Mouse (Mus musculus): ENCODE data around the gene Gm47955.
"Not testable (repeated sequence)": the region's sequence is repeated elsewhere in the genome, so short reads cannot be mapped to it uniquely, and the experiment has no call there.

Gm47955 gene

GRCm38 (mm10) chr1:82959870-82960385 lies at the start of gene Gm47955:
Gm47955 (plus strand) TSS chr1:82960286.
- no peak for DNase-seq

GRCm38 (mm10) chr1:82913025-82913424 lies 47.1 kb upstream of the Gm47955 start, which contains the start of gene A030005L19Rik:
A030005L19Rik (plus strand) TSS chr1:82913325.
- DNase-seq, result no peak

- DNase-seq, result not testable (repeated sequence)
These were observed 46.7 kb upstream of the Gm47955 start for GRCm38 (mm10) chr1:82913434-82913833.

GRCm38 (mm10) chr1:82924650-82925049 lies 35.4 kb upstream of the Gm47955 start, which contains the start of gene A030014E15Rik:
A030014E15Rik (plus strand) TSS chr1:82924917.
- DNase-seq, result no peak

GRCm38 (mm10) chr1:82930558-82930957 lies 29.5 kb upstream of the Gm47955 start:
- not testable (repeated sequence) for DNase-seq

- DNase-seq, result not testable (repeated sequence)
These were observed 28.8 kb upstream of the Gm47955 start, which contains the start of gene Gm6217 for GRCm38 (mm10) chr1:82931326-82931725. Gm6217 (minus strand) TSS chr1:82931399.

GRCm38 (mm10) chr1:82938666-82939065 lies 21.4 kb upstream of the Gm47955 start:
- peak; percentile 66 for DNase-seq

- DNase-seq, result not testable (repeated sequence)
These were observed 17.6 kb upstream of the Gm47955 start for GRCm38 (mm10) chr1:82942505-82942904.

- not testable (repeated sequence) for DNase-seq
These were observed 16.8 kb upstream of the Gm47955 start, which contains the start of gene A030003K21Rik for GRCm38 (mm10) chr1:82943295-82943694. A030003K21Rik (minus strand) TSS chr1:82943388.

GRCm38 (mm10) chr1:82946029-82946428 lies 14.1 kb upstream of the Gm47955 start:
- DNase-seq, result not testable (repeated sequence)

GRCm38 (mm10) chr1:82948601-82949000 lies 11.5 kb upstream of the Gm47955 start:
- DNase-seq, result no peak

GRCm38 (mm10) chr1:82955913-82956312 lies 4.2 kb upstream of the Gm47955 start, which contains the start of gene Gm7544:
Gm7544 (minus strand) TSS chr1:82956013.
- not testable (repeated sequence) for DNase-seq

GRCm38 (mm10) chr1:82966413-82966812 lies 6.3 kb downstream of the Gm47955 start:
- no peak for DNase-seq

GRCm38 (mm10) chr1:82972046-82972445 lies 12.0 kb downstream of the Gm47955 start:
- no peak for DNase-seq

- no peak for DNase-seq
These were observed 13.2 kb downstream of the Gm47955 start for GRCm38 (mm10) chr1:82973244-82973643.

GRCm38 (mm10) chr1:82973901-82974300 lies 13.8 kb downstream of the Gm47955 start:
- DNase-seq, result no peak

- no peak for DNase-seq
These were observed 14.3 kb downstream of the Gm47955 start for GRCm38 (mm10) chr1:82974342-82974741.

- no peak for DNase-seq
These were observed 15.7 kb downstream of the Gm47955 start for GRCm38 (mm10) chr1:82975750-82976149.

- DNase-seq, result no peak
These were observed 17.8 kb downstream of the Gm47955 start for GRCm38 (mm10) chr1:82977840-82978239.

GRCm38 (mm10) chr1:82986738-82987137 lies 26.7 kb downstream of the Gm47955 start:
- DNase-seq, result no peak

GRCm38 (mm10) chr1:82987530-82988198 lies 27.6 kb downstream of the Gm47955 start:
- no peak for DNase-seq

- DNase-seq, result peak; percentile 28
These were observed 31.0 kb downstream of the Gm47955 start for GRCm38 (mm10) chr1:82991062-82991461.

- DNase-seq, result no peak
These were observed 31.5 kb downstream of the Gm47955 start for GRCm38 (mm10) chr1:82991596-82991995.

GRCm38 (mm10) chr1:82992093-82992492 lies 32.0 kb downstream of the Gm47955 start:
- DNase-seq, result peak; percentile 78
